Mouse (Mus musculus): ENCODE measurements around the gene Arsa. TPM values are rescaled to one million over a fixed set of nuclear protein-coding genes. Genes with fewer than 3 reads are reported as not detected.
A peak's percentile ranks its signal among the peaks of the same experiment; 100 is the strongest.

Arsa gene
- polyA plus RNA-seq, 1 experiment from 2014 or later, result 14.1 TPM

- Histone ChIP-seq H3K4me2 (ENCODE audit: low read length) (no peak overlapping the region), H3K27me3 (ENCODE audit: control insufficient read depth, insufficient read depth, low read length) (no peaks in the 10 kb centered on the region), H3K9ac (ENCODE audit: low read length) (peak overlapping the region; percentile 54), H3K36me3 (ENCODE audit: control insufficient read depth, insufficient read depth, low read length) (peaks cover 54% of the 10 kb centered on the region), H3K4me1 (ENCODE audit: control insufficient read depth in 2 of 2, insufficient read depth in 2 of 2, low read length in 2 of 2) (peaks cover 25 to 41% of the 10 kb centered on the region in 2 experiments), H3K4me3 (ENCODE audit: control insufficient read depth in 1 of 2, insufficient read depth in 1 of 2, low read depth in 1 of 2, low read length in 2 of 2) (no peak overlapping the region), H3K9me3 (ENCODE audit: control insufficient read depth, low read length) (no peaks in the 10 kb centered on the region), H3K27ac (replicated peaks in 1 of 2; ENCODE audit: control insufficient read depth in 1 of 2, insufficient read depth in 1 of 2, low read depth in 2 of 2, low read length in 2 of 2) (peak overlapping the region; percentile 99 to 100)
- ATAC-seq (ENCODE audit: insufficient number of reproducible peaks, insufficient read depth, low FRiP score, low read depth), result no peak
- WGBS, result 73% methylated on average over 10 of the region's 10 CpGs
Measured at GRCm38 (mm10) chr15:89426716-89427115, 50.5 kb downstream of the Arsa start.

- Histone ChIP-seq H3K27me3 (ENCODE audit: control insufficient read depth, insufficient read depth, low read length) (no peaks in the 10 kb centered on the region), H3K36me3 (ENCODE audit: control insufficient read depth, insufficient read depth, low read length) (peaks cover 62% of the 10 kb centered on the region), H3K4me2 (ENCODE audit: low read length) (peak within 1 kb of the TSS; percentile 75), H3K9me3 (ENCODE audit: control insufficient read depth, low read length) (no peaks in the 10 kb centered on the region), H3K4me3 (ENCODE audit: control insufficient read depth in 1 of 2, insufficient read depth in 1 of 2, low read depth in 1 of 2, low read length in 2 of 2) (peak within 1 kb of the TSS; percentile 61 to 76), H3K27ac (replicated peaks in 1 of 2; ENCODE audit: control insufficient read depth in 1 of 2, insufficient read depth in 1 of 2, low read depth in 2 of 2, low read length in 2 of 2) (peak within 1 kb of the TSS; percentile 99 to 100), H3K4me1 (ENCODE audit: control insufficient read depth in 2 of 2, insufficient read depth in 2 of 2, low read length in 2 of 2) (peaks cover 25 to 38% of the 10 kb centered on the region in 2 experiments), H3K9ac (ENCODE audit: low read length) (peak within 1 kb of the TSS; percentile 95)
- 16% methylated on average over 6 of the region's 6 CpGs for WGBS
- peak; percentile 74 for ATAC-seq (ENCODE audit: insufficient number of reproducible peaks, insufficient read depth, low FRiP score, low read depth)
Measured at GRCm38 (mm10) chr15:89425711-89426121, 51.5 kb downstream of the Arsa start, which contains the start of gene Cpt1b. Gene Cpt1b, minus strand, starts transcription at chr15:89425863.

GRCm38 (mm10) chr15:89424621-89425020 is 52.6 kb downstream of the Arsa start:
- H3K9me3 ChIP-seq (ENCODE audit: control insufficient read depth, low read length), result no peaks in the 10 kb centered on the region
- WGBS, result 78% methylated on average over 8 of the region's 8 CpGs
- no peak for ATAC-seq (ENCODE audit: insufficient number of reproducible peaks, insufficient read depth, low FRiP score, low read depth)
- H3K27me3 ChIP-seq (ENCODE audit: control insufficient read depth, insufficient read depth, low read length), result no peaks in the 10 kb centered on the region
- H3K4me2 ChIP-seq (ENCODE audit: low read length), result peak overlapping the region; percentile 75
- H3K9ac ChIP-seq (ENCODE audit: low read length), result peak overlapping the region; percentile 95
- H3K36me3 ChIP-seq (ENCODE audit: control insufficient read depth, insufficient read depth, low read length), result peaks cover 73% of the 10 kb centered on the region
- peak overlapping the region; percentile 51 to 61 for H3K4me3 ChIP-seq (ENCODE audit: control insufficient read depth in 1 of 2, insufficient read depth in 1 of 2, low read depth in 1 of 2, low read length in 2 of 2)
- H3K4me1 ChIP-seq (ENCODE audit: control insufficient read depth in 2 of 2, insufficient read depth in 2 of 2, low read length in 2 of 2), result peaks cover 25 to 38% of the 10 kb centered on the region in 2 experiments
- H3K27ac ChIP-seq (replicated peaks in 1 of 2; ENCODE audit: control insufficient read depth in 1 of 2, insufficient read depth in 1 of 2, low read depth in 2 of 2, low read length in 2 of 2), result peak overlapping the region; percentile 60 to 99; a peak in 3 of 4 replicates

Other genes with a start within 250 kb of the Arsa start
- gene Sbf1, start 162.1 kb downstream of the Arsa start, polyA plus RNA-seq (2014; fragmentation: Nextera tagmentation; extraction: Ambion mirVana), result 38.2 and 45.1 TPM in 2 replicates
- 0.20 and 0.40 TPM in 2 replicates for gene Adm2, start 154.7 kb downstream of the Arsa start, polyA plus RNA-seq (2014; fragmentation: Nextera tagmentation; extraction: Ambion mirVana)
- gene Miox, start 143.0 kb downstream of the Arsa start, polyA plus RNA-seq (2014; fragmentation: Nextera tagmentation; extraction: Ambion mirVana), result not detected in 2 replicates
- gene Lmf2, start 121.8 kb downstream of the Arsa start, polyA plus RNA-seq (2014; fragmentation: Nextera tagmentation; extraction: Ambion mirVana), result 33.5 and 36.2 TPM in 2 replicates
- gene Ncaph2, start 121.7 kb downstream of the Arsa start, polyA plus RNA-seq (2014; fragmentation: Nextera tagmentation; extraction: Ambion mirVana), result 95.0 and 97.6 TPM in 2 replicates
- 7.9 and 9.4 TPM in 2 replicates for gene Sco2, start 103.6 kb downstream of the Arsa start, polyA plus RNA-seq (2014; fragmentation: Nextera tagmentation; extraction: Ambion mirVana)
- gene Tymp, start 100.4 kb downstream of the Arsa start, polyA plus RNA-seq (2014; fragmentation: Nextera tagmentation; extraction: Ambion mirVana), result 1.2 and 1.6 TPM in 2 replicates
- 0.36 and 0.76 TPM in 2 replicates for gene Odf3b, start 98.1 kb downstream of the Arsa start, polyA plus RNA-seq (2014; fragmentation: Nextera tagmentation; extraction: Ambion mirVana)
- gene Klhdc7b, start 92.5 kb downstream of the Arsa start, polyA plus RNA-seq (2014; fragmentation: Nextera tagmentation; extraction: Ambion mirVana), result not detected in 2 replicates
- gene Syce3, start 66.9 kb downstream of the Arsa start, polyA plus RNA-seq (2014; fragmentation: Nextera tagmentation; extraction: Ambion mirVana), result not detected in 2 replicates
- gene Cpt1b, start 51.6 kb downstream of the Arsa start, polyA plus RNA-seq (2014; fragmentation: Nextera tagmentation; extraction: Ambion mirVana), result 190 and 218 TPM in 2 replicates
- gene C730034F03Rik, start 47.8 kb downstream of the Arsa start, polyA plus RNA-seq (2014; fragmentation: Nextera tagmentation; extraction: Ambion mirVana), result 3.1 and 3.2 TPM in 2 replicates
- 0.53 and 0.59 TPM in 2 replicates for gene Gm44502, start 47.7 kb downstream of the Arsa start, polyA plus RNA-seq (2014; fragmentation: Nextera tagmentation; extraction: Ambion mirVana)
- 68.9 and 75.0 TPM in 2 replicates for gene Chkb, start 47.5 kb downstream of the Arsa start, polyA plus RNA-seq (2014; fragmentation: Nextera tagmentation; extraction: Ambion mirVana)
- 0.41 and 0.42 TPM in 2 replicates for gene Mapk8ip2, start 23.5 kb downstream of the Arsa start, polyA plus RNA-seq (2014; fragmentation: Nextera tagmentation; extraction: Ambion mirVana)
- gene Shank3, start 22.2 kb upstream of the Arsa start, polyA plus RNA-seq (2014; fragmentation: Nextera tagmentation; extraction: Ambion mirVana), result 2.2 and 2.4 TPM in 2 replicates
- gene Acr, start 90.9 kb upstream of the Arsa start, polyA plus RNA-seq (2014; fragmentation: Nextera tagmentation; extraction: Ambion mirVana), result 0.39 and 0.49 TPM in 2 replicates
- gene Rabl2, start 114.5 kb upstream of the Arsa start, polyA plus RNA-seq (2014; fragmentation: Nextera tagmentation; extraction: Ambion mirVana), result 17.2 and 20.3 TPM in 2 replicates